Mouse (Mus musculus) cerebellum, adult 2 months (tissue): ENCODE data around the gene Olfr323.

ENCODE experiments used
- CTCF ChIP-seq: fragments of 200-500 bp; IDR thresholded peaks from 2 replicates; pipeline ENCODE4 v1.5.1; 2011; ENCODE audit warnings: low read depth, mild to moderate bottlenecking, control low read depth, low read length, moderate library complexity, borderline replicate concordance; ENCODE audit not compliant: insufficient read depth
- POLR2A ChIP-seq: fragments of 200-500 bp; IDR thresholded peaks from 2 replicates; pipeline ENCODE4 v1.6.1; 2011; ENCODE audit warnings: low read length, control low read depth, borderline replicate concordance; ENCODE audit not compliant: insufficient read depth

GRCm38 (mm10) chr11:58626146-58626545, 4.2 kb downstream of the Olfr323 start:
- TF ChIP-seq POLR2A, result no peak
- TF ChIP-seq CTCF, result no peak
